Mouse (Mus musculus): Measurements from ENCODE around the gene Acad10.
"Not testable (repeated sequence)": the region's sequence is repeated elsewhere in the genome, so short reads cannot be mapped to it uniquely, and the experiment has no call there.

Gene Acad10

GRCm38 (mm10) chr5:121660059-121660896 is at the start of gene Acad10, which contains the start of gene Brap:
Gene Acad10, minus strand, starts transcription at chr5:121660514.
Gene Brap, plus strand, starts transcription at chr5:121660563.
- DNase-seq: peak; percentile 95

- peak; percentile 73 for DNase-seq
Measured at GRCm38 (mm10) chr5:121704512-121705248, 44.4 kb upstream of the Acad10 start.

- no peak for DNase-seq
Measured at GRCm38 (mm10) chr5:121703341-121703740, 43.0 kb upstream of the Acad10 start.

GRCm38 (mm10) chr5:121701111-121701769 is 40.9 kb upstream of the Acad10 start:
- DNase-seq: peak; percentile 87

- no peak for DNase-seq
Measured at GRCm38 (mm10) chr5:121700496-121700895, 40.2 kb upstream of the Acad10 start.

- DNase-seq: peak; percentile 25
Measured at GRCm38 (mm10) chr5:121699891-121700290, 39.6 kb upstream of the Acad10 start.

GRCm38 (mm10) chr5:121696761-121697160 is 36.4 kb upstream of the Acad10 start:
- DNase-seq: no peak

- DNase-seq: no peak
Measured at GRCm38 (mm10) chr5:121692897-121693296, 32.6 kb upstream of the Acad10 start.

GRCm38 (mm10) chr5:121691436-121691835 is 31.1 kb upstream of the Acad10 start:
- not testable (repeated sequence) for DNase-seq

GRCm38 (mm10) chr5:121690482-121691211 is 30.3 kb upstream of the Acad10 start:
- no peak for DNase-seq

- no peak for DNase-seq
Measured at GRCm38 (mm10) chr5:121686113-121686898, 26.0 kb upstream of the Acad10 start.

GRCm38 (mm10) chr5:121685495-121685894 is 25.2 kb upstream of the Acad10 start:
- no peak for DNase-seq

GRCm38 (mm10) chr5:121682250-121682649 is 21.9 kb upstream of the Acad10 start:
- no peak for DNase-seq

GRCm38 (mm10) chr5:121670412-121670811 is 10.1 kb upstream of the Acad10 start:
- peak; percentile 61 for DNase-seq

- no peak for DNase-seq
Measured at GRCm38 (mm10) chr5:121668411-121668810, 8.1 kb upstream of the Acad10 start.

- DNase-seq: no peak
Measured at GRCm38 (mm10) chr5:121667067-121667466, 6.8 kb upstream of the Acad10 start.

GRCm38 (mm10) chr5:121664971-121665370 is 4.7 kb upstream of the Acad10 start:
- DNase-seq: no peak

- DNase-seq: no peak
Measured at GRCm38 (mm10) chr5:121664078-121664477, 3.8 kb upstream of the Acad10 start.

- no peak for DNase-seq
Measured at GRCm38 (mm10) chr5:121663456-121663855, 3.1 kb upstream of the Acad10 start.

GRCm38 (mm10) chr5:121661494-121661893 is 1.2 kb upstream of the Acad10 start:
- no peak for DNase-seq

GRCm38 (mm10) chr5:121660897-121661254 is 562 bp upstream of the Acad10 start:
- DNase-seq: peak; percentile 32

- not testable (repeated sequence) for DNase-seq
Measured at GRCm38 (mm10) chr5:121657656-121658055, 2.7 kb downstream of the Acad10 start.

All from liver (tissue).